Mouse (Mus musculus): Measurements from ENCODE around the gene Nrbp1. TPM values are rescaled to one million over a fixed set of nuclear protein-coding genes. Genes with fewer than 3 reads are reported as not detected.
A peak's percentile ranks its signal among the peaks of the same experiment; 100 is the strongest.

Nrbp1 gene
- polyA plus RNA-seq, 1 experiment from 2014 or later = 166 TPM

GRCm38 (mm10) chr5:31219070-31219469 is 21.6 kb upstream of the Nrbp1 start:
- 0 out of 2 replicates have a peak overlapping the region, but pooled peaks have one; percentile 30 for H3K9ac ChIP-seq (replicated peaks)
- H3K4me2 ChIP-seq = peak overlapping the region; percentile 80
- H3K9me3 ChIP-seq (replicated peaks) = no peaks in the 10 kb centered on the region
- H3K36me3 ChIP-seq = no peaks in the 10 kb centered on the region
- peaks cover 28% of the 10 kb centered on the region for H3K4me1 ChIP-seq
- WGBS = 0% methylated on average over 2 of the region's 2 CpGs
- no peaks in the 10 kb centered on the region for H3K27me3 ChIP-seq (replicated peaks)
- peak overlapping the region; percentile 99 for H3K4me3 ChIP-seq (replicated peaks)
- no peak overlapping the region for H3K27ac ChIP-seq (replicated peaks)
- no peak for ATAC-seq (ENCODE audit: low FRiP score)

- no peak for ATAC-seq (ENCODE audit: low FRiP score)
- 3% methylated on average over 11 of the region's 11 CpGs for WGBS
These were observed 21.2 kb upstream of the Nrbp1 start for GRCm38 (mm10) chr5:31219474-31219873.

GRCm38 (mm10) chr5:31219911-31220447 is 20.7 kb upstream of the Nrbp1 start:
- H3K9me3 ChIP-seq (replicated peaks) = no peaks in the 10 kb centered on the region

More at GRCm38 (mm10) chr5:31219474-31219873, 21.2 kb upstream of the Nrbp1 start:
- peak overlapping the region; percentile 95 for H3K9ac ChIP-seq (replicated peaks)
- H3K4me2 ChIP-seq = peak overlapping the region; percentile 80
- no peaks in the 10 kb centered on the region for H3K36me3 ChIP-seq
- H3K27ac ChIP-seq (replicated peaks) = peak overlapping the region; percentile 92
- H3K9me3 ChIP-seq (replicated peaks) = no peaks in the 10 kb centered on the region
- peaks cover 28% of the 10 kb centered on the region for H3K4me1 ChIP-seq
- peak overlapping the region; percentile 99 for H3K4me3 ChIP-seq (replicated peaks)
- H3K27me3 ChIP-seq (replicated peaks) = no peaks in the 10 kb centered on the region

GRCm38 (mm10) chr5:31220448-31221303 is 20.0 kb upstream of the Nrbp1 start, which contains the start of gene Ppm1g:
TSS of gene Ppm1g (minus strand) at chr5:31220687.
- H3K9ac ChIP-seq (replicated peaks) = peak within 1 kb of the TSS; percentile 95
- H3K27me3 ChIP-seq (replicated peaks) = no peaks in the 10 kb centered on the region
- no peaks in the 10 kb centered on the region for H3K9me3 ChIP-seq (replicated peaks)
- peak within 1 kb of the TSS; percentile 99 for H3K4me3 ChIP-seq (replicated peaks)
- peaks cover 24% of the 10 kb centered on the region for H3K4me1 ChIP-seq
- H3K27ac ChIP-seq (replicated peaks) = peak within 1 kb of the TSS; percentile 92
- H3K4me2 ChIP-seq = peak within 1 kb of the TSS; percentile 80
- peak; percentile 93 for ATAC-seq (ENCODE audit: low FRiP score)
- H3K36me3 ChIP-seq = no peaks in the 10 kb centered on the region
- WGBS = under 1% methylated on average over 69 of the region's 70 CpGs

More at GRCm38 (mm10) chr5:31219911-31220447, 20.7 kb upstream of the Nrbp1 start:
- no peaks in the 10 kb centered on the region for H3K36me3 ChIP-seq
- no peaks in the 10 kb centered on the region for H3K27me3 ChIP-seq (replicated peaks)
- peak overlapping the region; percentile 80 for H3K4me2 ChIP-seq
- peak overlapping the region; percentile 92 for H3K27ac ChIP-seq (replicated peaks)
- peak overlapping the region; percentile 99 for H3K4me3 ChIP-seq (replicated peaks)
- under 1% methylated on average over 40 of the region's 40 CpGs for WGBS
- peak; percentile 72 for ATAC-seq (ENCODE audit: low FRiP score)
- peaks cover 26% of the 10 kb centered on the region for H3K4me1 ChIP-seq
- H3K9ac ChIP-seq (replicated peaks) = peak overlapping the region; percentile 95

- H3K4me3 ChIP-seq (replicated peaks) = peak overlapping the region; percentile 99
- H3K9me3 ChIP-seq (replicated peaks) = no peaks in the 10 kb centered on the region
These were observed 19.2 kb upstream of the Nrbp1 start for GRCm38 (mm10) chr5:31221304-31221945.

GRCm38 (mm10) chr5:31222696-31223095 is 18.0 kb upstream of the Nrbp1 start:
- ATAC-seq (ENCODE audit: low FRiP score) = no peak
- H3K4me3 ChIP-seq (replicated peaks) = no peak overlapping the region
- 95% methylated on average over 9 of the region's 9 CpGs for WGBS
- no peaks in the 10 kb centered on the region for H3K9me3 ChIP-seq (replicated peaks)
- H3K27ac ChIP-seq (replicated peaks) = no peak overlapping the region
- H3K9ac ChIP-seq (replicated peaks) = no peak overlapping the region
- no peaks in the 10 kb centered on the region for H3K27me3 ChIP-seq (replicated peaks)
- no peak overlapping the region for H3K4me2 ChIP-seq
- H3K4me1 ChIP-seq = peaks cover 24% of the 10 kb centered on the region
- no peaks in the 10 kb centered on the region for H3K36me3 ChIP-seq

More at GRCm38 (mm10) chr5:31221304-31221945, 19.2 kb upstream of the Nrbp1 start:
- peak overlapping the region; percentile 95 for H3K9ac ChIP-seq (replicated peaks)
- 12% methylated on average over 11 of the region's 11 CpGs for WGBS
- H3K36me3 ChIP-seq = no peaks in the 10 kb centered on the region
- no peaks in the 10 kb centered on the region for H3K27me3 ChIP-seq (replicated peaks)
- H3K27ac ChIP-seq (replicated peaks) = peak overlapping the region; percentile 92
- peaks cover 24% of the 10 kb centered on the region for H3K4me1 ChIP-seq
- H3K4me2 ChIP-seq = peak overlapping the region; percentile 80
- ATAC-seq (ENCODE audit: low FRiP score) = peak; percentile 62

- Histone ChIP-seq H3K4me3 (replicated peaks) (no peak overlapping the region), H3K9ac (replicated peaks) (no peak overlapping the region), H3K9me3 (replicated peaks) (no peaks in the 10 kb centered on the region), H3K4me1 (peaks cover 6% of the 10 kb centered on the region; the same call in 1 of the 2 replicates), H3K27ac (replicated peaks) (no peak overlapping the region), H3K36me3 (no peaks in the 10 kb centered on the region), H3K27me3 (replicated peaks) (no peaks in the 10 kb centered on the region), H3K4me2 (no peak overlapping the region)
- no peak for ATAC-seq (ENCODE audit: low FRiP score)
- 85% methylated on average over 1 of the region's 1 CpGs for WGBS
These were observed 14.0 kb upstream of the Nrbp1 start for GRCm38 (mm10) chr5:31226641-31227040.

- H3K9me3 ChIP-seq (replicated peaks) = no peaks in the 10 kb centered on the region
- H3K27ac ChIP-seq (replicated peaks) = peak overlapping the region; percentile 99
- under 1% methylated on average over 13 of the region's 13 CpGs for WGBS
- no peaks in the 10 kb centered on the region for H3K27me3 ChIP-seq (replicated peaks)
- H3K4me3 ChIP-seq (replicated peaks) = peak overlapping the region; percentile 95
- H3K9ac ChIP-seq (replicated peaks) = peak overlapping the region; percentile 98
- peak overlapping the region; percentile 64 for H3K4me2 ChIP-seq
- ATAC-seq (ENCODE audit: low FRiP score) = no peak; the same call in 1 of the 2 replicates
- peaks cover 29% of the 10 kb centered on the region for H3K36me3 ChIP-seq
- peaks cover 25% of the 10 kb centered on the region for H3K4me1 ChIP-seq
These were observed 914 bp downstream of the Nrbp1 start for GRCm38 (mm10) chr5:31241522-31242034.

GRCm38 (mm10) chr5:31242191-31242590 is 1.5 kb downstream of the Nrbp1 start:
- Histone ChIP-seq H3K27me3 (replicated peaks) (no peaks in the 10 kb centered on the region), H3K36me3 (peaks cover 35% of the 10 kb centered on the region), H3K4me1 (peaks cover 25% of the 10 kb centered on the region), H3K27ac (replicated peaks) (peak overlapping the region; percentile 99), H3K4me2 (peak overlapping the region; percentile 64), H3K9me3 (replicated peaks) (no peaks in the 10 kb centered on the region), H3K4me3 (replicated peaks) (peak overlapping the region; percentile 95), H3K9ac (replicated peaks) (peak overlapping the region; percentile 98)
- WGBS = 18% methylated on average over 10 of the region's 10 CpGs
- no peak for ATAC-seq (ENCODE audit: low FRiP score)

- Histone ChIP-seq H3K4me2 (no peak overlapping the region), H3K9ac (replicated peaks) (no peak overlapping the region)
These were observed 10.1 kb downstream of the Nrbp1 start for GRCm38 (mm10) chr5:31250716-31251115.

GRCm38 (mm10) chr5:31251541-31252101 is 11.0 kb downstream of the Nrbp1 start, which contains the start of gene Krtcap3:
TSS of gene Krtcap3 (plus strand) at chr5:31251691.
- Histone ChIP-seq H3K9me3 (replicated peaks) (no peaks in the 10 kb centered on the region), H3K4me2 (peak within 1 kb of the TSS; percentile 42), H3K4me3 (replicated peaks) (peak within 1 kb of the TSS; percentile 9; the same call in 1 of the 2 replicates), H3K27ac (replicated peaks) (no peak within 1 kb of the TSS), H3K4me1 (peaks cover 9% of the 10 kb centered on the region; the same call in 1 of the 2 replicates), H3K9ac (replicated peaks) (0 out of 2 replicates have a peak within 1 kb of the TSS, but pooled peaks have one; percentile 3), H3K36me3 (peaks cover 92% of the 10 kb centered on the region), H3K27me3 (replicated peaks) (no peaks in the 10 kb centered on the region)
- peak; percentile 52 for ATAC-seq (ENCODE audit: low FRiP score)
- 18% methylated on average over 47 of the region's 47 CpGs for WGBS

More at GRCm38 (mm10) chr5:31250716-31251115, 10.1 kb downstream of the Nrbp1 start:
- H3K4me1 ChIP-seq = peaks cover 9% of the 10 kb centered on the region; the same call in 1 of the 2 replicates
- 79% methylated on average over 4 of the region's 4 CpGs for WGBS
- H3K27me3 ChIP-seq (replicated peaks) = no peaks in the 10 kb centered on the region
- peaks cover 94% of the 10 kb centered on the region for H3K36me3 ChIP-seq
- H3K9me3 ChIP-seq (replicated peaks) = no peaks in the 10 kb centered on the region
- H3K4me3 ChIP-seq (replicated peaks) = no peak overlapping the region
- H3K27ac ChIP-seq (replicated peaks) = no peak overlapping the region
- ATAC-seq (ENCODE audit: low FRiP score) = 0 out of 2 replicates have a peak, but pooled peaks have one; percentile 25
